Mouse (Mus musculus): Measurements from ENCODE around the gene Kcnc1. TPM values are rescaled to one million over a fixed set of nuclear protein-coding genes. Genes with fewer than 3 reads are reported as not detected.

The Kcnc1 gene
- polyA plus RNA-seq (2012) = not detected in 2 replicates

DNA sequence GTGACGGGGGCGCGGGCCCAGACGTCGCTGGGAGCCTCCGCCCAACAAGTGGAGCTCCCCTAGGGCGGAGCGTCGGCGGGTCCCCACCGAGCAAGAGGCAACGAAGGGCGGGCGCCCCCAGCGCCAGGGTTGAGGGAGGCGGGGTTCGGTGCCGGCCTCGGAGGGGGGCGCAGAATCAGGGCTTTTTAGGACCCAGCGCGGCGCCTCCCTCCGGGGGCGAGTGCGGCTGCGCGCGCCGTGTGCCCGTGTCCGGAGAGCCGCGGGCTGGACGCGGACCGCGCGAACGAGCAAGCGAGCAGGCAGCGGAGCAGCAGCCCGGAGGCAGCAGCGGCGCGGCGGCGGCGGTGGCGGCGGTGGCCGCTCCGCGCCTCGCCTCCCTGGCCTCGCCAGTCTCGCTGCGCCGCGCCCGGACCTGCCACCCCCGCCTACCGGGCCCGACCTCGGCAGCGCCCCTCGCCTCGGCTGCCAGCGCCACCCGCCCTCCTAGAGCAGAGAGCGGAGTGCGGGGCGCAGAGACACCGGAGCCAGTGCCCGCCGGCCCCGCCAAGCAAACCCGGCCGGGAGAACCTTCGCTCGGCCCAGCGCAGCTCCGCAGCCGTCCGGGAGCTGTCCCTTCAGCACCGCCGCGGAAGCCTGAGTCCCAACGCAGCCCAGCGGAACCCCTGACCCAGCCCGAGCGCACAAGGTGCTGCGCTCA is at the start of gene Kcnc1:
Gene Kcnc1 (plus strand): TSS at position 267 of the 697 bp plus-strand sequence.
- no peak for TF ChIP-seq GATA1 (IDR thresholded peaks at IDR 0.05; ENCODE audit: low read length)

DNA sequence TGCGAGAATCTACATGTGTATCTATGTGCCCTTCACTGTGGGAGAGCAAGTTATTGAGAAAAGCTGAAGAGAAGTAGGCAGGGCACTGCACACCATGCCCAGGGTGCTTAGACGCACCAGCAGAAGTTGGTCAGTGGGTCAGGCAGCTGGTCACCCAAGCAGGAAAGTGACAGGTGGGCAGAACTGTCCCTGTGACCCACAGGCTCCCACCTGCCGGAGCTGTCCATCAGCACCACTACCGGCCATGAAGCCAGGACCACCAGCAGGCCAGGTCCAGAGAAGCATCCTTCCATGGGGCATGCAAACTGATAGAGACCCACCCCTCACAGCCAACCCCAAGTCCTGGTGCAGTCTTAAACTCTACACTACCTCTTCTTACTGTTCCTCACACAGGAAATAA is 48.6 kb upstream of the Kcnc1 start:
- no peak for TF ChIP-seq GATA1 (IDR thresholded peaks at IDR 0.05; ENCODE audit: low read length)

DNA sequence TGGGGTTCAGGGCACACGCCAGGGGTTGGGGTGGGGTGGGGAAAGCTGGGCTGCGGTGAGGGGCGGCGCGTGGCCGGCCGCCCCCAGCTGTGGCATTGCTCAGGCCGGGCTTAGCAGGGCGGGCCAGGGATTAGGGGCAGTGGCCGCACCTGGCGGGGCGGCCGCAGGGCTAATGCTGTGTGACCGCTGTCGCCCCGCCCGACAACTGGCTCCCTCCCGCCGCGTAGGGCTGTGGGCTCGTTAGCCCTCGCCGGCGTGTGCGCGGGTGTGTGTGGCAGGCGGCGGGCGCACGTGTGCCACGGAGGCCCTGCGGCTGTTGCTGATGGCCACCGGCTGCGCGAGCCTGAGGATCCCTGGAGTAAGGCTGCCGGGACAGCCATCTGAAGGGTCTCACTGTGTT is 47.5 kb upstream of the Kcnc1 start:
- TF ChIP-seq GATA1 (IDR thresholded peaks at IDR 0.05; ENCODE audit: low read length) = no peak

DNA sequence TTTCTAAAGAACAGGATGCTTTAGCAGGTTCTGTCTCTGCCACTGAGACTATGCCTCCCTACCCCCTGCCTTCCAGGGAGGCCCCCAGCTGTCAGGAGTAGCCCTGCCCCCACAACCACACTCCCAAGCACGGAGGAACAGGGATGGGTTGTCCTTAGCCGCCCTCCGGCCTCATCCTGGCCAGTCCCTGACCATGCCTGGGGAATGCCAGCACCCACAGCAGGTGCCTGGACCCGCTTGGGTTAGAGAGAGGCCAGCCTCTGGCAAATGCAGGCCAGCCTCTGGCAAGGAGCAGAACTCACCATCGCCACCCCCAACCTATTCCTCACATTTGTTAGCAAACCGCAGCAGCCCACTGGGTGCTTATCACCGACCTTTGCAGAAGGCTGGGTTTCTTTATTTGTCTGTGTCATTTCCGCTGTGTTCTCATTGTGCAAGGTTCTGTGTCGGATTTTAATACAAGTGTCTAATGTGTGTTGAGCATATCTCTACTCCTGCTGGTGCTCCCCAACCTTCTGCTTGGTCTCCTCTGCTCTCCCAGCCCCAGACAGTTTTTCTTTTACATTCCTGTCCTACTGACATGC is 46.1 kb upstream of the Kcnc1 start:
- peak; percentile 60 for TF ChIP-seq GATA1 (IDR thresholded peaks at IDR 0.05; ENCODE audit: low read length)

DNA sequence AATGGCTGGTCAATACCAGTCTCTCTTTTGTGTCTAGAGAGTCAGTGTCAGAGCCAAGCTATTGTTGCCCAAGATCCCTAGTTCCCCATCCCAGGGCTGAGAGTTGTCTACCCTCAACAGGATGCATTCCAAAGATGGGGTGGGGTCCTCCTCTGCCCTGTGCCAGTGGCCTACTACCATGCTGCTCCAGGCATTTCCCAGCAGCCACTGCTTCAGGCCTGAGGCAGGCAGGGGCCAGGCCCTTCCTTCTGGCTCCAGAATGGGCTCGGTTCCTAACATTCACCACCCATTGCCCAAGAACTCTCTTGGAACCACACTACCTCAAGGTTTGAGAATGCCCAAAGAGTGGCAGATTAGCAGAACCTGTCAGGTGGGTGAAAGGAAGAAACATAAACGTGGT is 43.5 kb upstream of the Kcnc1 start:
- TF ChIP-seq GATA1 (IDR thresholded peaks at IDR 0.05; ENCODE audit: low read length) = no peak

DNA sequence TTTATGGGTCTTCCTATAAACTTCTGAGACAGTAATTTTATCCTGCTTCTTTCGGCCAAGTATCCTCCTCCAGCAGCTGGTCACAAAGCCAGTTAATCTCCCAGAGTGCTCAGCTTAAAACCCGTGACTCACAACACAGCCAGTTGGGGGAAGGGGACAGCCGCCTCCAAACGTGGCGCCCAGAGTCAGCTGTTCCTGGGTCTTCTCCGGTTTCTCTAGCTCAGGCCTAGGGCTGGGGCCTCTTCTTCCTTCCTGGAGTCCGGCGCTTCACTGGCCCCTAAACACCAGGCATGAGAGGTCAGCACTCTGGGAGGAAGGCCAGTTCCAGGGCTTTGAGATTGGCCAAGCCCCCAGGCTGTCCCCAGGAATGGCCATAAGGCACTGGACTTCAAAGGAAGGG is 43.1 kb upstream of the Kcnc1 start:
- TF ChIP-seq GATA1 (IDR thresholded peaks at IDR 0.05; ENCODE audit: low read length) = no peak

DNA sequence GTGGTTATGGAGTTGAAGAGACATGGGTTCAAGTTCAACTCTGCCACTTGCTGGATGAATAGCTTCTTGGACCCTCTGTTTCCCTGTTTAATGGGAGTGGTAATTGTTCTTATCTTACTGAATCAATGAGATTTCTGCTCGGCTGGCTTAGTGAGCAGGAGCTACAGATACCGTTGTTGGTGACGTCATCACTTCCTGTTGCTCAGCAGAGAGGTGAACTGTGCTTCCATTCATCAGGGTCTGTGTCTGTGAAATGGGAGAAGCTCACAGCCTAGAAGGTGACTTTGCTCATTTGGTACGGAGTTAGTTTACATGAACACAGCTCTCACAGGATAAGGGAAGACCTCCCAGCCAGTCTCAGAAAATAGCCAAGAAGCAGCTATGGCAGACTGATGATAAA is 42.4 kb upstream of the Kcnc1 start:
- no peak for TF ChIP-seq GATA1 (IDR thresholded peaks at IDR 0.05; ENCODE audit: low read length)

DNA sequence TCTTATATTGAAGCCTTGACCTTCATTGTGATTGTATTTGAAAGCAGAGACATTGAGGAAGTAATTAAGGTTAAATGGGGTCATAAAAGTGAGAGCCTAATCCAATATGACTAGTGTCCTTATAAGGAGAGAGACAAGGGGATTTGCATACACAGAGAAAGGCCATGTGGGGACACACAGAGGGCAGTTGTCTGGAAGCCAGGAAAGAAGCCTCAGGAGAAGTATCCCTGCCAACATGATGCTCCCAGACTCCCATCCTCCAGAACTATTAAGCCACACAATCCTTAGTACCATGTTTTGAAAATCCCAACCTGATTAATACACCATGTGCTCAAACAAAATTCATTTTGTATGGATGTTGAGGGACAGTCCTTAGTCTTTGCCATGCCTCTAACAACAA is 34.5 kb upstream of the Kcnc1 start:
- TF ChIP-seq GATA1 (IDR thresholded peaks at IDR 0.05; ENCODE audit: low read length) = no peak

DNA sequence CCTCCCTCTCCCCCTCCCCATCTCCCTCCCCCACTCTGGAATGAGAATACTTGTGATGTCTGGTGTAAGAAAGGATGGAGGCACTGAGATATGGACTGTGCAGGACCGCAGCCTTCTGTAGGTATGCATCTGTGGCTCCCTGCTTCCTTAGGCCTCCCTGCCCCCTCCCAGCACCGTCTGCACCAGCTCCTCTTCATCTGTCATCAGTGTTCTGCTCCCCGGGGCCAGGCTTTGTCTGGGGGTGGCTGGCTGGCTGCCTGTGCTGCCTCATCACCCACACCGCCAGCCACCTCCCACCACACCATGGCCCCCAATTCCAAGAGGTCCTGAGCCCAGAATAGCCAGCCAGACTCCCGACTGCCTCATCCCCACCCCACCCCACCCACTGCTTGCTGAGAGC is 32.1 kb upstream of the Kcnc1 start:
- no peak for TF ChIP-seq GATA1 (IDR thresholded peaks at IDR 0.05; ENCODE audit: low read length)

DNA sequence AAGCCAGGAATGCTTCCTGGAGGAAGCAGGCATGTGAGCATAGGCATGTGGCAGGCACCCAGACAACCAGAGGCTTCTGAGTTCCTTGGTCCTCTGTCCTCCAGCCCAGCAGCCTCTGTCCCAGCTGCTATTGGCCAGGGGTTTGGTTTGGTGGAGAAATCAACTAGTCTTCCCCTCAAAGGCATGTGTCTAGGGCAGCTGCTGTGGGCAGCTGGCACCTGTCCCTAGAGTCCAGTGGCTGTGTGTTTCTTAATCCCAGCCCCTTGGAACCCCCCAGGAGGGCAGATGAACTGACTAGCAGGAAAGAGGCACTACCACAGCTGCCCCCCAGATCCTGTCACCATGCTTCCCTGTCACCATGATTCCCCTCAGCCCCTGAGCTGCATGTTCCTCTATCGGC is 30.5 kb upstream of the Kcnc1 start:
- no peak for TF ChIP-seq GATA1 (IDR thresholded peaks at IDR 0.05; ENCODE audit: low read length)

DNA sequence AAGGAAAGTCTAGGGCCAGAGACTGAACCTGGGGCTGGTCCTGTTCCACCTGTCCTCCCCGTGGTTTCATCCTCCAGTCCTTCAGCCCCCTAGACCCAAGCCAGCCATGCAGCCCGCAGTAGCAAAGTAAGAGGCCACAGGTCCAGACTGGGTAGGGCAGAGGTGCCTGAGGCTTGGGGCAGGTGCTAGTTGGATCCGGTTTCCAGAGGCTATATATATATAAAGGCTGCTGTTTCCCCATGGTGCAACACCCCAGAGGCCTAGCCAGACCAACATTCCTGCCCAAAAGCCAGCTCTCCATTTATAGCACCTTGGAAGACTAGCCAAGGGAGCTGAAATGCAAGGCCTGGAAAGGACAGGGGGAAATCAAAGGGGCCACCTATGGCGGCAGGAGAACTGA is 25.2 kb upstream of the Kcnc1 start:
- no peak for TF ChIP-seq GATA1 (IDR thresholded peaks at IDR 0.05; ENCODE audit: low read length)

DNA sequence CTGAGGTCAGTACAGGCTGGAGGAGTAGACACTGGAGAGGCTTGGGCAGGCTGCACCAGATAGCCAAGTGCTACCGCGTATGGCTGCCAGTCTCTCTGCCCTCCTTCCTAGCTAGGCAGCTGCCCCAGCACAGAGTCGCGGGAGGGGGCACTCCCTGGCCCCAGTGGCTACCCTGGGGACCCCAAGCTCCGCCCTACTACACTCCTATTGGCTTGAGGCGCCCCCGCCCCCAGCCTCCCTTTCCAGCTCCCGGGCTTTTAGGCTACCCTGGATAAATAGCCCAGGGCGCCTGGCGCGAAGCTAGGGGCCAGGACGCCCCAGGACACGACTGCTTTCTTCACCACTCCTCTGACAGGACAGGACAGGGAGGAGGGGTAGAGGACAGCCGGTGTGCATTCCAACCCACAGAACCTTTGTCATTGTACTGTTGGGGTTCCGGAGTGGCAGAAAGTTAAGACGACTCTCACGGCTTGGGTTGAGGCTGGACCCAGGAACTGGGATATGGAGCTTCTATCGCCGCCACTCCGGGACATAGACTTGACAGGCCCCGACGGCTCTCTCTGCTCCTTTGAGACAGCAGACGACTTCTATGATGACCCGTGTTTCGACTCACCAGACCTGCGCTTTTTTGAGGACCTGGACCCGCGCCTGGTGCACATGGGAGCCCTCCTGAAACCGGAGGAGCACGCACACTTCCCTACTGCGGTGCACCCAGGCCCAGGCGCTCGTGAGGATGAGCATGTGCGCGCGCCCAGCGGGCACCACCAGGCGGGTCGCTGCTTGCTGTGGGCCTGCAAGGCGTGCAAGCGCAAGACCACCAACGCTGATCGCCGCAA is 19.9 kb upstream of the Kcnc1 start, which contains the start of gene Myod1:
Gene Myod1 (plus strand): TSS at position 303 of the 836 bp plus-strand sequence.
- TF ChIP-seq GATA1 (IDR thresholded peaks at IDR 0.05; ENCODE audit: low read length) = no peak

DNA sequence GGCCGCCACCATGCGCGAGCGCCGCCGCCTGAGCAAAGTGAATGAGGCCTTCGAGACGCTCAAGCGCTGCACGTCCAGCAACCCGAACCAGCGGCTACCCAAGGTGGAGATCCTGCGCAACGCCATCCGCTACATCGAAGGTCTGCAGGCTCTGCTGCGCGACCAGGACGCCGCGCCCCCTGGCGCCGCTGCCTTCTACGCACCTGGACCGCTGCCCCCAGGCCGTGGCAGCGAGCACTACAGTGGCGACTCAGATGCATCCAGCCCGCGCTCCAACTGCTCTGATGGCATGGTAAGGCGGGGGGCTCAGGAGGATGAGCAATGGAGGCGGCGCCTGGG is 19.3 kb upstream of the Kcnc1 start:
- no peak for TF ChIP-seq GATA1 (IDR thresholded peaks at IDR 0.05; ENCODE audit: low read length)

DNA sequence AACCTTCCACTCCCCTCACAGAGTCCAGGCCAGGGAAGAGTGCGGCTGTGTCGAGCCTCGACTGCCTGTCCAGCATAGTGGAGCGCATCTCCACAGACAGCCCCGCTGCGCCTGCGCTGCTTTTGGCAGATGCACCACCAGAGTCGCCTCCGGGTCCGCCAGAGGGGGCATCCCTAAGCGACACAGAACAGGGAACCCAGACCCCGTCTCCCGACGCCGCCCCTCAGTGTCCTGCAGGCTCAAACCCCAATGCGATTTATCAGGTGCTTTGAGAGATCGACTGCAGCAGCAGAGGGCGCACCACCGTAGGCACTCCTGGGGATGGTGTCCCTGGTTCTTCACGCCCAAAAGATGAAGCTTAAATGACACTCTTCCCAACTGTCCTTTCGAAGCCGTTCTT is 18.2 kb upstream of the Kcnc1 start:
- TF ChIP-seq GATA1 (IDR thresholded peaks at IDR 0.05; ENCODE audit: low read length) = no peak

DNA sequence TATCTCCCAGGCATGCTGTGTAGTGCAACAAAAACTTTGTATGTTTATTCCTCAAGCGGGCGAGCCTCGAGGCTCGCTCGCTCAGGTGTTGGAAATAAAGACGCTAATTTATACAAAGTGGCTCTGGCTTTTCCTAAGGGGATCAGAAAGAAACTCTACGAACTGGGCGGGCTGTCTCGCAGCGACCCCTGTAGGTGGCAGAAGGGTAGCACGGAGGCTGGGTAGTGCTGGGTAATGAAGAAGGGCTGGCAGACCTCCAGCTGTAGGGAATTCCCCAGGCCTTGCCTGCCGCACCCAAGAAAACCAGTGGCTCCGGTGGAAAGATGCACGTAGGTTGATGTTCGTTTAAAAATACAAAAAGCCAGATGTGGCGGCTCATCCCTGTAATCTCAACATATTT is 17.3 kb upstream of the Kcnc1 start:
- TF ChIP-seq GATA1 (IDR thresholded peaks at IDR 0.05; ENCODE audit: low read length) = no peak

DNA sequence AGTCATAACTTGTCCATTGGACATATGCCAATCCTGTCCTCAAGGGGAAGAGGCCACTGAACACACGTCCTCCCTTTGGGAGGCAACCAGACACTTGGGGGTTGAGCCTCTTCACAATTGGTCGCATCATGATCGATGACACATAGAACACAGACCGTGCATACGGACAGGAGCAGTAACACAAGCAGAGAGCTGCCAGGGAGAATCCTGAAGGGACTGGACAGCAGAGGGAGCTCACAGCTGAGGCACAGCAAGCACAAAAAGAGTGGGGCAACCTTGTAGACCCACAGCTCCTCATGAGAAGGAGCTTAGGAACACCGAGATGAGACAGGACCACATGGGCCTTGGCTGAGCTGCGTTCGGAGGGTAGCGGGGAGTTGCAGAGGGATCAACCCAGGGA is 15.7 kb upstream of the Kcnc1 start:
- TF ChIP-seq GATA1 (IDR thresholded peaks at IDR 0.05; ENCODE audit: low read length) = no peak

DNA sequence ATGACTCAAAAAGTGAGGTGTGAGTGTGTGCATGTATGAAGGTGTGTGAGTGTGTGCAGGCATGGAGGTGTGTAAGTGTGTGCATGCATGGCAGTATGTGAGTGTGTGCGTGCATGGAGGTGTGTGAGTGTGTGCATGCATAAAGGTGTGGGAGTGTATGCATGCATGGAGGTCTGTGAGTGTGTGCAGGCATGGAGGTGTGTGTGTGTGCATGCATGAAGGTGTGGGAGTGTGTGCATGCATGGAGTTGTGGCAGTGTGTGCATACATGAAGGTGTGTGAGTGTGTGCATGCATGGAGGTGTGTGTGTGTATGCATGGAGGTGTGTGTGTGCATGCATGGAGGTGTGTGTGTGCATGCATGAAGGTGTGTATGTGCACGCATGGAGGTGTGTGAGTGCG is 8.9 kb upstream of the Kcnc1 start:
- no peak for TF ChIP-seq GATA1 (IDR thresholded peaks at IDR 0.05; ENCODE audit: low read length)
